Mouse (Mus musculus) limb, embryonic 15.5 days (tissue): ENCODE results near the gene Ece2. TPM values are rescaled to one million over a fixed set of nuclear protein-coding genes. Genes with fewer than 3 reads are reported as not detected.
"Not testable (repeated sequence)": the region's sequence is repeated elsewhere in the genome, so short reads cannot be mapped to it uniquely, and the experiment has no call there.

Experiments
- ATAC-seq: fragments of 200-750 bp; cut with Nextera tagmentation; 2 replicates; pipeline ENCODE4 v1.8.0; 2017; ENCODE audit warnings: low read depth, moderate TSS enrichment; ENCODE audit not compliant: insufficient number of reproducible peaks, low FRiP score, low TSS enrichment
- H3K27ac ChIP-seq: fragments of 300-500 bp; sonication (generic); 2 replicates; pipeline ENCODE4 v1.5.1; 2015; ENCODE audit warnings: moderate library complexity, mild to moderate bottlenecking, inconsistent platforms
- H3K27me3 ChIP-seq: fragments of 300-500 bp; sonication (generic); 2 replicates; pipeline ENCODE4 v1.6.1; 2015; ENCODE audit warnings: inconsistent platforms
- H3K36me3 ChIP-seq: fragments of 300-500 bp; sonication (generic); 2 replicates; pipeline ENCODE4 v1.6.1; 2015; ENCODE audit warnings: inconsistent platforms
- H3K4me1 ChIP-seq: fragments of 300-500 bp; sonication (generic); 2 replicates; pipeline ENCODE4 v1.6.1; 2015; ENCODE audit warnings: inconsistent platforms
- H3K4me2 ChIP-seq: fragments of 300-500 bp; sonication (generic); 2 replicates; pipeline ENCODE4 v1.6.1; 2015; ENCODE audit warnings: mild to moderate bottlenecking, inconsistent platforms
- H3K4me3 ChIP-seq: fragments of 300-500 bp; sonication (generic); 2 replicates; pipeline ENCODE4 v1.5.1; 2015; ENCODE audit warnings: mild to moderate bottlenecking, inconsistent platforms
- H3K9ac ChIP-seq: fragments of 300-500 bp; sonication (generic); 2 replicates; pipeline ENCODE4 v1.6.1; 2015; ENCODE audit warnings: inconsistent platforms
- H3K9me3 ChIP-seq: fragments of 300-500 bp; sonication (generic); 2 replicates; pipeline ENCODE4 v1.6.1; 2016; ENCODE audit warnings: inconsistent platforms
- WGBS: fragments of 180-500 bp; shearing (Covaris S2); methylation state at CpG from one replicate; pipeline ENCODE4 v1.1.7; 2015; 5-methylcytosine and 5-hydroxymethylcytosine counted together
- polyA plus RNA-seq: library from polyadenylated mRNA; unstranded; fragments of >200 nt; fragmentation: Nextera tagmentation; extraction: Ambion mirVana; gene quantifications from 2 replicates; pipeline ENCODE4 v1.2.1, GENCODE M21; 2015

Ece2 gene
- polyA plus RNA-seq, 1 experiment from 2014 or later = 5.3 TPM

DNA sequence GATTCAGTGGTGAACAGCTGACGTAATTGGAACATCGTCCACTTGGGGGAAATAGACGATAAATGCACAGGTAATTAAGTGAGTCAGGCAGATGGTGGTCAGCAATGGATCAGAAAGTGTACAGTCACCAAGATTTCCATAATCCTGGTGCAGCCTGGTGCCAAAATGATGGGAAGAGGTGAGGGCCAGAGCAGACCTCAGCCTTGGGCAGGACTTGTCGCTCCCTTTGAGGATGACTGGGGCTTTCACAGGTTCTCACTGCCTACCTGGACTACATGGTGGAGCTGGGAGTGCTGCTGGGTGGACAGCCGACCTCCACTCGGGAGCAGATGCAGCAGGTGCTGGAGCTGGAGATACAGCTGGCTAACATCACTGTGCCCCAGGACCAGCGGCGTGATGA is 7.8 kb downstream of the Ece2 start:
- no peaks in the 10 kb centered on the region for H3K9me3 ChIP-seq
- 82% methylated on average over 8 of the region's 8 CpGs for WGBS

DNA sequence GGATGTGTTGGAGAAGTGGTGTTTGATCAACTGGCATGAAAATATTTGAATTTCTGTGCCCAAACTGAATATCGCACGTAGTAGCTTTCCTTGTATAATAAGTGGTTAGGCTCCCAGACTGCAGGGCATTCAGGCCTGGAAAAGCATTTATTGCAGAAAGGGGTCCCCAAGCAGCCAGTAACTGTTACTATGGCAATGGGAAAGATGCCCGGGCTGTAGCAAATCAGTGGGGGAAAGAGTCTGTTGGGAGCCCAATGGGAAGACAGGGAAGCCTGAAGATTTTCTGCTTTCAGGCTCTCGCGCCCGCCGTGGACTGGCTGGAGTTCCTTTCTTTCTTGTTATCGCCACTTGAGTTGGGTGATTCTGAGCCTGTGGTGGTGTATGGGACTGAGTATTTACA is 8.7 kb downstream of the Ece2 start:
- Histone ChIP-seq H3K9me3 (no peaks in the 10 kb centered on the region), H3K9ac (no peak overlapping the region), H3K4me2 (no peak overlapping the region), H3K27ac (no peak overlapping the region), H3K36me3 (no peaks in the 10 kb centered on the region), H3K4me3 (no peak overlapping the region), H3K4me1 (0 out of 2 replicates have a peak, but pooled peaks cover 2% of the 10 kb centered on the region), H3K27me3 (no peaks in the 10 kb centered on the region)
- ATAC-seq = no peak
- 68% methylated on average over 8 of the region's 8 CpGs for WGBS

More for the DNA sequence above, 7.8 kb downstream of the Ece2 start:
- no peak overlapping the region for H3K9ac ChIP-seq
- no peaks in the 10 kb centered on the region; the same call in 1 of the 2 replicates for H3K36me3 ChIP-seq
- H3K27ac ChIP-seq = no peak overlapping the region
- no peaks in the 10 kb centered on the region for H3K27me3 ChIP-seq
- no peak for ATAC-seq
- H3K4me3 ChIP-seq = no peak overlapping the region
- no peak overlapping the region for H3K4me2 ChIP-seq
- H3K4me1 ChIP-seq = 0 out of 2 replicates have a peak, but pooled peaks cover 2% of the 10 kb centered on the region

DNA sequence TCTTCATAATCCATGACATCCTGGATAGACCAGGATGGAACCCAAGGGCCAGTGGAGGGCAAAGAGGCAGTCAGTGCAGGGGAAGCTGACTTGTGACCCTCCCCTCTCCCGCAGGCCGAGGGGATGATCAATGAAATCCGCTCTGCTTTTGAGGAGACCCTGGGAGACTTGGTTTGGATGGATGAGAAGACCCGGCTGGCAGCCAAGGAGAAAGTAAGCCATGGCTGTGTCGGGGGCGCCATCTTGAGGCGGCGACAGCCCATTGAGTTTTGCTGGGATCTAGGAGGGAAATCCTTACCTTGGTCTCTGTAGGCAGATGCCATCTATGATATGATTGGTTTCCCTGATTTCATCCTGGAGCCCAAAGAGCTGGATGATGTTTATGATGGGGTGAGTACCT is 12.5 kb downstream of the Ece2 start:
- ATAC-seq = no peak
- no peak overlapping the region for H3K4me3 ChIP-seq
- no peaks in the 10 kb centered on the region for H3K9me3 ChIP-seq
- H3K4me1 ChIP-seq = 0 out of 2 replicates have a peak, but pooled peaks cover 2% of the 10 kb centered on the region
- H3K27me3 ChIP-seq = no peaks in the 10 kb centered on the region
- no peaks in the 10 kb centered on the region for H3K36me3 ChIP-seq
- H3K4me2 ChIP-seq = no peak overlapping the region
- no peak overlapping the region for H3K9ac ChIP-seq
- H3K27ac ChIP-seq = no peak overlapping the region
- 2% methylated on average over 8 of the region's 8 CpGs for WGBS

GRCm38 (mm10) chr16:20643911-20644310 is 14.3 kb downstream of the Ece2 start:
- H3K36me3 ChIP-seq = no peaks in the 10 kb centered on the region
- no peak overlapping the region for H3K9ac ChIP-seq
- no peaks in the 10 kb centered on the region for H3K27me3 ChIP-seq
- no peak overlapping the region for H3K4me3 ChIP-seq
- 0 out of 2 replicates have a peak, but pooled peaks cover 2% of the 10 kb centered on the region for H3K4me1 ChIP-seq
- H3K9me3 ChIP-seq = no peaks in the 10 kb centered on the region
- 84% methylated on average over 7 of the region's 7 CpGs for WGBS
- H3K27ac ChIP-seq = no peak overlapping the region
- ATAC-seq = no peak
- no peak overlapping the region for H3K4me2 ChIP-seq

DNA sequence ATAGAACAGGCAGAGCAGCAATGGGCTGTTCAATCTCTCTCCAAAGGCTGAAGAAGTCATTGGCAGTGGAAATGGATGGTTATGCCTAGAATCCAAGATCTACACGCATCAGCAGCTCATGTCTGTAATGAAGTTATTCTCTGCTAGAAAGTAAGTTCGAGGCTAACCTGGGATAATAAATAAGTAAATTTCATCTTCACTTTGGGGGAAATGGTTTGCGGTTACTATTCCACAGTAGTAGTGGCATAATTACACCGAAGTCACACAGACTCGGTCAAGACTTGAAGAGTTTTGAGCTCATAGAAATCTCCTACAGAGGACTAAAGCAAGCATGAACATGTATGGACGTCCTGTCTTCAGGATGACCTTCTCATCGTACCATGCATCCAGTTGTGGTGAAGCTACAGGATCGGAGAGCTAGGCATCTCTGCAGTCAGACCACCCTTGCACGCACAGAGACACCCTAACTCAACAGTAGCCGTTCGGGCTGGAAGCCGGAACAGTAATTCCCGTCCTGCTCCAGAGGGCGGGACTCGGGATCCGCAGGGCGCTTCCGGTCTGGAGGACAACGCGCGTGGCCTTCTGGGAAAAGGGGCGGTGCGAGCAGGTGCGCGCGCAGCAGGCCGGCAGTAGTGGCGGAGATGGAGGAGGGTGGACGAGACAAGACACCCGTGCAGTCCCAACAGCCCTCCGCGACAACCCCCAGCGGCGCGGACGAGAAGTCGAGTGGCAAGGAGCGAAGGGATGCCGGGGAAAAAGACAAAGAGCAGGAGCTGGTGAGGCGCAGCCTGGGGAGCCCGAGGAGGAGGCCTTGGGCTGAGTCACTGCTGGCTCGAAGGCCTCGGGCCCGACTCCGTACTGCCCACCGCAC is 21.7 kb downstream of the Ece2 start, which contains the start of gene Psmd2:
TSS of gene Psmd2 (plus strand) at position 577 of the 871 bp plus-strand sequence.
- H3K4me2 ChIP-seq = peak within 1 kb of the TSS; percentile 76
- peak within 1 kb of the TSS; percentile 67 for H3K27ac ChIP-seq
- H3K4me1 ChIP-seq = peaks cover 13% of the 10 kb centered on the region
- 2% methylated on average over 46 of the region's 46 CpGs for WGBS
- H3K36me3 ChIP-seq = peaks cover 21% of the 10 kb centered on the region
- H3K4me3 ChIP-seq = peak within 1 kb of the TSS; percentile 74
- no peaks in the 10 kb centered on the region for H3K9me3 ChIP-seq
- H3K27me3 ChIP-seq = no peaks in the 10 kb centered on the region
- peak within 1 kb of the TSS; percentile 80 for H3K9ac ChIP-seq
- peak; percentile 87 for ATAC-seq

GRCm38 (mm10) chr16:20651947-20652310 is 22.3 kb downstream of the Ece2 start:
- peaks cover 27% of the 10 kb centered on the region for H3K36me3 ChIP-seq
- H3K27me3 ChIP-seq = no peaks in the 10 kb centered on the region
- no peak for ATAC-seq
- H3K4me1 ChIP-seq = peaks cover 13% of the 10 kb centered on the region
- peak overlapping the region; percentile 43; the same call in 1 of the 2 replicates for H3K27ac ChIP-seq
- H3K4me2 ChIP-seq = peak overlapping the region; percentile 76
- H3K4me3 ChIP-seq = peak overlapping the region; percentile 74
- peak overlapping the region; percentile 80 for H3K9ac ChIP-seq
- WGBS = 10% methylated on average over 12 of the region's 12 CpGs
- no peaks in the 10 kb centered on the region for H3K9me3 ChIP-seq

DNA sequence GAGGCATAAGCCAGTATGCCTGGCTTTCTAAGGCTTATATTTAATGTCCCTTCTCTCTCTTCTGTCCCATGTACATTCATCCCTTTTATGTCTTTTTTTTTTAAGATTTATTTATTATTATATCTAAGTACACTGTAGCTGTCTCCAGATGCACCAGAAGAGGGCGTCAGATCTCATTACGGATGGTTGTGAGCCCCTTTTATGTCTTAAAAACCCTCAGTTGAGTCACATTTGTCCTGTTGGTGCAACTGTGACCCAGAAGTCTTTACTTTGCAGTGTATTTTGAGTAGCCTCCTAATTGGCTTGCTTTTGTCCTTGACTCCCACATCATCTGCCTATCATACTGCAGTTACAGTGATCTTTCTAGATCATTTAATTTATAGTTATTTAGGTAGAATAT is 23.7 kb downstream of the Ece2 start:
- Histone ChIP-seq H3K4me1 (peaks cover 13% of the 10 kb centered on the region), H3K4me3 (no peak overlapping the region), H3K9ac (no peak overlapping the region), H3K27ac (no peak overlapping the region), H3K9me3 (no peaks in the 10 kb centered on the region), H3K36me3 (peaks cover 41% of the 10 kb centered on the region), H3K4me2 (no peak overlapping the region), H3K27me3 (no peaks in the 10 kb centered on the region)
- ATAC-seq = no peak
- 51% methylated on average over 2 of the region's 2 CpGs for WGBS

DNA sequence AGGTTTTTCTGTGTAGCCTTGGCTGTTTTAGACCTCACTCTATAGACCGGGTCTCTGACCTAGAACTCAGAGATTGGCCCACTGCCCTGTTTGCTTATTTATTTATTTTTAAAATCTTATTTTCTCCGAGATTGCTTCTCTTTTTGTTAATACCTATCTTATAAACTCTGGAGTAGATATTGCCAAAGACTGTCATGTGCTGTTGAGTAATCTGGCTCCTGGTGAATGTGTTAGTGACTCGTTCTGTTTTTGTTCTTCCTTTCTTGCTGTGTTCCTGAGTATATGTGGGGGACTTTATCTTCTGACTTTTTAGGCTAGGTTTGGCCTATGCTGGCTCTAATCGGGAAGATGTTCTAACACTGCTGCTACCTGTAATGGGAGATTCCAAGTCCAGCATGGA is 28.0 kb downstream of the Ece2 start:
- no peak overlapping the region for H3K27ac ChIP-seq
- no peaks in the 10 kb centered on the region for H3K27me3 ChIP-seq
- H3K9me3 ChIP-seq = no peaks in the 10 kb centered on the region
- no peak overlapping the region for H3K9ac ChIP-seq
- peaks cover 82% of the 10 kb centered on the region for H3K36me3 ChIP-seq
- no peak overlapping the region for H3K4me2 ChIP-seq
- no peak for ATAC-seq
- 88% methylated on average over 4 of the region's 4 CpGs for WGBS
- peaks cover 5% of the 10 kb centered on the region for H3K4me1 ChIP-seq
- H3K4me3 ChIP-seq = no peak overlapping the region

- WGBS = 92% methylated on average over 6 of the region's 6 CpGs
These were observed 38.4 kb downstream of the Ece2 start, which contains the start of gene Eif4g1 for GRCm38 (mm10) chr16:20668013-20668412. Eif4g1 (plus strand) TSS chr16:20668313.

GRCm38 (mm10) chr16:20670291-20670690 is 40.7 kb downstream of the Ece2 start:
- Histone ChIP-seq H3K36me3 (peaks cover 7% of the 10 kb centered on the region), H3K9me3 (no peaks in the 10 kb centered on the region), H3K9ac (no peak overlapping the region), H3K4me3 (no peak overlapping the region), H3K27me3 (no peaks in the 10 kb centered on the region), H3K4me2 (no peak overlapping the region), H3K4me1 (peaks cover 21% of the 10 kb centered on the region), H3K27ac (no peak overlapping the region)
- no peak for ATAC-seq
- WGBS = 89% methylated on average over 3 of the region's 3 CpGs

More at GRCm38 (mm10) chr16:20668013-20668412, 38.4 kb downstream of the Ece2 start, which contains the start of gene Eif4g1:
- H3K4me3 ChIP-seq, H3K9ac ChIP-seq, H3K27ac ChIP-seq, H3K27me3 ChIP-seq, H3K4me1 ChIP-seq, ATAC-seq, H3K9me3 ChIP-seq, H3K4me2 ChIP-seq: not testable (repeated sequence)
- peaks cover 12% of the 10 kb centered on the region for H3K36me3 ChIP-seq

DNA sequence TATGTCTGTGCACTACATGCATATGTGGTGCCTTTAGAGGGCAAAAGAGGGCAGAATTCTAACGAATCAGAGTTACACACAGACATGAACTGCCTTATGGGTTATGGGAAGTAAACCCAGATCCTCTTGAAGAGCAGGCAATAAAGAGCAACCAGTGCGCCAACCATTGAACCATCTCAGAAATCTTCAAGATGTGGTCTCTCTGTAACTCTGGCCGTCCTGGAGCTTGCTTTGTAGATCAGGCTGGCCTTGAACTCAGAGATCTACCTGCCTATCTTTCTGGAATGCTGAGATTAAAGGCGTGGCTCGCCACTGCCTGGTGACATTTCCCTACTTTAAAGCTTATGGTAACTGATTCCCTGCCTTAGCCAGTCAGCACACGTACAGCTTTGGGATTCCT is 42.3 kb downstream of the Ece2 start:
- Histone ChIP-seq H3K4me2 (peak overlapping the region; percentile 80), H3K36me3 (peaks cover 23% of the 10 kb centered on the region), H3K9ac (no peak overlapping the region), H3K27me3 (no peaks in the 10 kb centered on the region), H3K9me3 (no peaks in the 10 kb centered on the region), H3K27ac (peak overlapping the region; percentile 93; the same call in 1 of the 2 replicates), H3K4me3 (peak overlapping the region; percentile 96), H3K4me1 (peaks cover 22% of the 10 kb centered on the region)
- no peak for ATAC-seq
- WGBS = 21% methylated on average over 6 of the region's 6 CpGs

DNA sequence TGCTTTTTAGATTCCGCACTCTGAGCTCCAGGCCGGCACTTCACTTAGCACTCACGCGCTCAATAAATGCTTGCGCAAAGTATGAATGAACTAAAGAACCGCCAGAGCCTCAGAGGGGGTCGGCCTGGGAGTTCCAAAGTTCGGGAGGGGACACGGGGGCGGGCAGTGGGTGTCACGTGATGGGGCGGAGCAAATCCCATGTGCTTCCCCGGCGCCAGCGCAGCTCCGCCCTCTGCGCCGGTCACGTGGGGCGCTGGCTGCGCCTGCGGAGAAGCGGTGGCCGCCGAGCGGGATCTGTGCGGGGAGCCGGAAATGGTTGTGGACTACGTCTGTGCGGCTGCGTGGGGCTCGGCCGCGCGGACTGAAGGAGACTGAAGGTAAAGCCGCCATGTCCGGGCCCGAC is 42.9 kb downstream of the Ece2 start:
- Histone ChIP-seq H3K27me3 (no peaks in the 10 kb centered on the region), H3K27ac (peak overlapping the region; percentile 93), H3K4me3 (peak overlapping the region; percentile 96), H3K4me2 (peak overlapping the region; percentile 80), H3K9me3 (no peaks in the 10 kb centered on the region), H3K4me1 (peaks cover 25% of the 10 kb centered on the region), H3K36me3 (peaks cover 29% of the 10 kb centered on the region), H3K9ac (peak overlapping the region; percentile 89)
- peak; percentile 97 for ATAC-seq
- WGBS = under 1% methylated on average over 35 of the region's 38 CpGs
